Mouse (Mus musculus) brain, embryonic 14.5 days (tissue): Measurements from ENCODE around the gene Pirt. TPM values are rescaled to one million over a fixed set of nuclear protein-coding genes. Genes with fewer than 3 reads are reported as not detected.

Experiments
- DNase-seq: peaks from one replicate; pipeline ENCODE4 v3.0.0-alpha.2; 2011; ENCODE audit warnings: low read depth
- CTCF ChIP-seq: fragments of 200-500 bp; IDR thresholded peaks from 2 replicates; pipeline ENCODE4 v1.5.1; 2012; ENCODE audit warnings: inconsistent platforms, mild to moderate bottlenecking, moderate library complexity, borderline replicate concordance; ENCODE audit not compliant: insufficient read depth, insufficient read length; ENCODE audit errors: extremely low read depth
- POLR2A ChIP-seq: fragments of 200-500 bp; IDR thresholded peaks from 2 replicates; pipeline ENCODE4 v1.6.1; 2012; ENCODE audit warnings: mild to moderate bottlenecking, inconsistent platforms, borderline replicate concordance; ENCODE audit not compliant: poor library complexity, insufficient read depth, insufficient read length, severe bottlenecking; ENCODE audit errors: extremely low read depth
- polyA plus RNA-seq: library from polyadenylated mRNA; depleted of rRNA; stranded (reverse); fragments of >200 nt; gene quantifications from 2 replicates; pipeline ENCODE4 v1.2.3, GENCODE M21; 2012; rRNA removed

The Pirt gene
- polyA plus RNA-seq = 0.25 and 1.7 TPM in 2 replicates

DNA sequence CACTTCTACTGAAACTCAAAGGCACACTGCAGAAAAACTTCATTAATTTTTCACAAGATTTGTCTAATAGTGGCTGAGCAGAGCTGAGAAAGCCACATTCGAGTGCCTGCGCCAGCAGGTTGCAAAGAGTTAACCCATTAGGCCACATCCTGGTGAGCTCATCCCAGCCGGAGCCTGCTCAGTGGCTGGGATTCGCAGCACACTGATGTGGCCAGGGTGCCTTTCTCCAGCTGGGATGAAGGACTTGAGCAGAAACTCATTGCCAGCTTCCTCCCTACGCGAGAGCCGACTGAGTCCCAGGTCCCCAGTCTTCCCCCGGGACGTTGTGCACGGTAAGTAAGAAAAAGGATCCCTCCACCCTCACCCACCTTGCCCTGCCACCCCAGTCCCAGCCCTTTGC, at the start of gene Pirt:
Gene Pirt (plus strand): TSS at position 171 of the 400 bp plus-strand sequence.
- no peak for DNase-seq
- no peak for TF ChIP-seq CTCF
- TF ChIP-seq POLR2A = no peak

DNA sequence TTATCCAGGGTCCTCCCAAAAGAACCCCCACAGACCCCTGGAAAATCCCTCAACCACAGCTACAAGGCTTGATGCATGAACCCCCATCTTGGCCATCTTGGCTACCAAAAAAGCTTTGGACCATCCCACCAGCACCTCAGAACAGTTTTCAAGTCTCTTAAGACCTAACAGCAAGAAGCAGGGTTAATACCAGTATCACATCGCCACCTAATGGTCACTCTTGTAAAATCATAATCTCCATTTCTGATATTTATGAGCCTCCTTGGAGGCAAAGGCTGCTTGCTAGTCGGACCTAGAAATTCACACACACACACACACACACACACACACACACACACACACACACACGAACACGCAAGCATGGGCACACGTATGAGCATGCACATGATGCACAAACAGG, 40.1 kb upstream of the Pirt start:
- peak; percentile 90 for DNase-seq
- TF ChIP-seq CTCF (peak; percentile 47; the same call in 1 of the 2 replicates), POLR2A (no peak)

DNA sequence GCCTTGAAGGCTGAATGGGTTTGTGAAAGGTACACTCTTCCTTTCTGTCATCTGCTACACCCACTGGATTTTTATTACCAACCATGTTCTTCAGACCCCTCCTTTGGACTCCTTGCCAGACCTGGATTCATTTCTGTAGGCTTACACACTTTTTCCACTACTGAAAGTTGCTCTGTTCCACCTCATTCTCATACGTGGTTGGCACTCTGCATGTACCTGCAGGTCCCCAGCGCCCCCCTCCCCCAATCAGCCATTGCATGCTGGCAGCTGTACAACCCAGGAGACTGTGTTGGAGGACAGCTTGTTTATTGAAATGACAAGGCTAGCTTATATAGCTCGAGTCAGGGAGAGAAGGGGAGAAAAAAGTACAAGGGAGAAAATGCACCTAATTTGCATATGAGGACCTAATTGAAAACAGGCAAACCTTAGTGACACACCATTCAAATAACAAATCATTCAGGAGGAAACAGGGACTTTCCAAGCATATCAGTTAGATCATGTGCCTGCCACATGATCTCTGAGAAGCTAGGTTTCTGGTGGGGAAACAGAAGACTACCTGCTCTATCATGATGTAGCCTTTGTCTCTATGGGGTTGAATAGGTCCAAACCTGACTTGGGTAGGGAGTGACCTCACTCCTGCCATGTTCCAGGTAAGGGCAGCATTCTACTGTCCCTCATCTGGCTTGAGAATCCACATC, 38.9 kb upstream of the Pirt start:
- no peak for DNase-seq
- TF ChIP-seq CTCF (no peak), POLR2A (no peak)

GRCm38 (mm10) chr11:66881291-66881690, 30.5 kb upstream of the Pirt start:
- no peak for DNase-seq
- TF ChIP-seq POLR2A = no peak
- TF ChIP-seq CTCF = no peak

GRCm38 (mm10) chr11:66882224-66883040, 29.3 kb upstream of the Pirt start:
- TF ChIP-seq CTCF (no peak), POLR2A (no peak)
- DNase-seq = peak; percentile 84

DNA sequence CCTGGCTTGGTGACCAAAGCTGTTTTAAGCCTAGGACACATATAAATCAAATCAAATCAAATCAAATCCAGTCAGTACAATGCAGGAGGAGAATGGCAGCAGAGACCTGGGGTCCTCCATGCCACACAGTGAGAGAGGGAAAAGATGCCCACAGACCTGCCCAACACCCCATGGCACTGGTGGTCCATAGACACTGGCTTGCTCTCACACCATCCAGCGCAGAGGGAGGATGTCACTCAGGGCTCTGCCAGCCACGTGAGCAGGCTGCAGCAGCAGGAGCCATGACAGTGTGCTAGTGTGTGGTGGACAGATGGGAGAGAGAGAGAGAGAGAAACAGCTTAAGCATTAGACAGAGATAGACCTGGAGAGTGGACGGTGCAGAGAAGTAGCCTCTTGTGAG, 19.2 kb upstream of the Pirt start:
- DNase-seq = no peak
- TF ChIP-seq POLR2A = no peak
- no peak for TF ChIP-seq CTCF

DNA sequence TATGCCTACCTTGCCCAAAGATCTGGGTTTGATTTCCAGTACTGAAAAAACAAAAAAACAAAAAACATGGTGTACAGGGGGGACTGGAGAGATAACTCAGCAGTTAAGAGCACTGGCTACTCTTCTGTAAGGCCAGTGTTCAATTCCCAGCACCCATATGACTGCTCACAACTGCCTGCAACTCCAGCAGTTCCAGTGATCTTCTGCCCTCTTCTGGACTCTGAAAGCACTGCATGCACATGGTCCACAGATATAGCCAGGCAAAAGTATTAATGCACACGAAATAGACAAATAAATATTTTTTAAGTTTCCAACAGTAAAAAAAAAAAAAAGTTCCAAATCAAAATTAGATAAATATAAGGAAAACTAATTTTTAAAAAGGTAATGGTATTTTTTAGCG, 13.0 kb upstream of the Pirt start:
- no peak for DNase-seq
- TF ChIP-seq POLR2A (no peak), CTCF (peak; percentile 20; the same call in 1 of the 2 replicates)

DNA sequence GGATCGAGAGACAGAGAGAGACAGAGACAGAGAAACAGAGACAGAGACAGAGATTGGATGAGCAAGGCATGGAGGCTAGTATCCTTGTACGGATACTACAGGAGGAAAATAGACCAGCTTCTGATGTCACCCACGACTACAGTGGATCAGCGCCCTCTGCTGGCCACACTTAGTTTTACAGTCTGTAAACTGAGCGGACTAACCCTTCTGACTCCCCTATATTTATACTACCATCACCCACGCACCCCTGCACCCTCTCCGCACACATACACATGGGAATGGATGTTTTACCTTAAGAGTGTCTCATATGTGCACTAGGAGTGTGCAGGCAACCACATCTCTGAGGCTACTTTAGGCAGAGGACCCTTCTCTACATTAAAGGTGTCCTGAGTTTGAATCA, 12.4 kb upstream of the Pirt start:
- TF ChIP-seq POLR2A = no peak
- peak; percentile 79; the same call in 1 of the 2 replicates for TF ChIP-seq CTCF

GRCm38 (mm10) chr11:66902801-66903200, 9.0 kb upstream of the Pirt start:
- DNase-seq = no peak
- TF ChIP-seq POLR2A (no peak), CTCF (no peak)

More for the DNA sequence above, 12.4 kb upstream of the Pirt start:
- peak; percentile 79 for DNase-seq

DNA sequence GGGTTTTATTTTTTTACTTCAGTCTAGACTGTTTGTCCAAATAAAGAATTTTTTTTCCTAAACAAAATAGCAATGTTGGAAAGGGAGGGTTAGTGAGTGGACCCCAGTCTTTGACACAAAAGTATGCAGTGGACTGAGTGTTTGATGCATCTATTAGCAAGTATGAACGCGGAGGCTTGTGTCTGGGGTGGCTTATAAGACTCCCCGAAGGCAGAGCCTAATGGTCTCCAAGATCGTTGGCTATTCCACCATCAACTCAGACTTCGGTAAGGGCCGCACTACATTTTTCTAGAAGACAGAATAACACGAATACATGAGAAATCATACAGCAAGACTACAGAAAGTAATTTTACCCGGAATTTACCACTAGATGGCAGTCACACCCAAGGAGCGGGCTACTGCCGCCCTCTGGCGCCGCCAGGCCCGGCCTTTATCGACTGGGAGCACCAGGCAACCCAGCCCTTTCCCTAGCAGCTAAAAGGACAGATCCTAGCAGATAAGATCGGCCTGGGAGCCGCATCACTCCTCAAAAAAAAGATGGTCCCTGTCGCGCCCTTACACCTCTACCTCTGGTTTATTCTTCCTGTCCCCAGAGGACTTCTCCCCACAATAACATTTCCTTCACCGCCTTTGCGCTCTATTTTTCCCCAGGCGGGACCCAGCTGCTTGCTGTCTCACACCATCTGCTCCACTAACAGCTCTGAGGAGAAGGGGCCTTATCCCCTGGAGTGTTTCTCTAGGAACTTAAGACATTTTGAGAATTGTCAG, 6.0 kb upstream of the Pirt start:
- TF ChIP-seq POLR2A (no peak), CTCF (peak; percentile 87)
- DNase-seq = peak; percentile 92

GRCm38 (mm10) chr11:66912531-66913458, 1.0 kb downstream of the Pirt start:
- DNase-seq = no peak
- no peak for TF ChIP-seq POLR2A
- no peak for TF ChIP-seq CTCF
